Mouse (Mus musculus) midbrain, embryonic 16.5 days (tissue): ENCODE results near the gene Pcnp. TPM values are rescaled to one million over a fixed set of nuclear protein-coding genes. Genes with fewer than 3 reads are reported as not detected.
"Not testable (repeated sequence)": the region's sequence is repeated elsewhere in the genome, so short reads cannot be mapped to it uniquely, and the experiment has no call there.

Experiments
- ATAC-seq: fragments of 200-750 bp; cut with Nextera tagmentation; 2 replicates; pipeline ENCODE4 v1.8.0; 2017; ENCODE audit warnings: moderate TSS enrichment
- H3K27ac ChIP-seq: fragments of 300-500 bp; sonication (generic); 2 replicates; pipeline ENCODE4 v1.5.1; 2014; ENCODE audit warnings: mild to moderate bottlenecking, low read length, mixed read lengths
- H3K27me3 ChIP-seq: fragments of 300-500 bp; sonication (generic); 2 replicates; pipeline ENCODE4 v1.6.1; 2014; ENCODE audit warnings: low read depth, low read length, mixed read lengths; ENCODE audit not compliant: control insufficient read depth, insufficient read depth
- H3K36me3 ChIP-seq: fragments of 300-500 bp; sonication (generic); 2 replicates; pipeline ENCODE4 v1.6.1; 2014; ENCODE audit warnings: mild to moderate bottlenecking, low read length, moderate library complexity, mixed read lengths; ENCODE audit not compliant: control insufficient read depth, insufficient read depth
- H3K4me1 ChIP-seq: fragments of 300-500 bp; sonication (generic); 2 replicates; pipeline ENCODE4 v1.6.1; 2014; ENCODE audit warnings: mild to moderate bottlenecking, low read length, mixed read lengths; ENCODE audit not compliant: control insufficient read depth, insufficient read depth
- H3K4me2 ChIP-seq: fragments of 300-500 bp; sonication (generic); 2 replicates; pipeline ENCODE4 v1.6.1; 2014; ENCODE audit warnings: mild to moderate bottlenecking, low read length, mixed read lengths
- H3K4me3 ChIP-seq: fragments of 300-500 bp; sonication (generic); 2 replicates; pipeline ENCODE4 v1.5.1; 2014; ENCODE audit warnings: low read depth, mild to moderate bottlenecking, low read length, moderate library complexity, mixed read lengths
- H3K9ac ChIP-seq: fragments of 300-500 bp; sonication (generic); 2 replicates; pipeline ENCODE4 v1.6.1; 2014; ENCODE audit warnings: low read depth, low read length, mixed read lengths
- H3K9me3 ChIP-seq: fragments of 300-500 bp; sonication (generic); replicated peaks from 2 replicates; pipeline ENCODE4 v1.6.1; 2014; ENCODE audit warnings: mild to moderate bottlenecking, low read length, mixed read lengths; ENCODE audit not compliant: control insufficient read depth, poor library complexity, severe bottlenecking
- WGBS: fragments of 180-500 bp; shearing (Covaris S2); extraction: QIAGEN DNeasy Blood & Tissue Kit; methylation state at CpG from one replicate; pipeline ENCODE4 v1.1.7; 2014; 5-methylcytosine and 5-hydroxymethylcytosine counted together
- polyA plus RNA-seq: library from polyadenylated mRNA; unstranded; fragments of >200 nt; fragmentation: Nextera tagmentation; extraction: Ambion mirVana; gene quantifications from 2 replicates; pipeline ENCODE4 v1.2.1, GENCODE M21; 2015

The Pcnp gene
- polyA plus RNA-seq, 1 experiment from 2014 or later, result 216 TPM

GRCm38 (mm10) chr16:56048038-56048437 lies 18.5 kb upstream of the Pcnp start, which contains the start of gene Senp7:
TSS of gene Senp7 (plus strand) at chr16:56048338.
- not testable (repeated sequence) for H3K4me1 ChIP-seq, H3K4me3 ChIP-seq, H3K27ac ChIP-seq, ATAC-seq, H3K9ac ChIP-seq, H3K27me3 ChIP-seq, H3K36me3 ChIP-seq, H3K9me3 ChIP-seq, H3K4me2 ChIP-seq
- no CpG with 5 or more reads among the region's 4 CpGs for WGBS

DNA sequence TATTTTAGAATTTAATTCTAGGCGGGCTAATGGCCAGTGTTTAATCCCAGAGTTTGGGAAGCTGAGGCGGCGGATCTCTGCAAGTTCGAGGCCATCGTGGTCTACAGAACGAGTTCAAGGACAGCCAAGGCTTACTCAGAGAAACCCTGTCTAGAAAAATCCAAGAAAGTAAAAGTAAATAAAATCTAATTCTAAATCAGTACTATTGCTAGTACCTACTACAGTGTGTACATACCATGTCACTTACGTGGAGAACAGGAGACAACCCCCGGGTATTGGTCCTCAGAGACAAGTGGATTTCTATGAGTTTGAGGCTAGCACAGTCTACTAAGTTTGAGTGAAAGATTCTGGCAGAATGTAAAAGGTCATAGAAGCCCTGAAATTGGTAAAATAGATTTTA lies 8.6 kb upstream of the Pcnp start:
- H3K4me2 ChIP-seq, result peak overlapping the region; percentile 51
- peak overlapping the region; percentile 90 for H3K4me3 ChIP-seq
- H3K27ac ChIP-seq, result peak overlapping the region; percentile 93
- peak overlapping the region; percentile 83 for H3K9ac ChIP-seq
- ATAC-seq, result no peak; the same call in 1 of the 2 replicates
- no peaks in the 10 kb centered on the region for H3K27me3 ChIP-seq
- H3K9me3 ChIP-seq, result no peaks in the 10 kb centered on the region
- 33% methylated on average over 8 of the region's 8 CpGs for WGBS
- H3K4me1 ChIP-seq, result peaks cover 15% of the 10 kb centered on the region
- H3K36me3 ChIP-seq, result peaks cover 9% of the 10 kb centered on the region

- Histone ChIP-seq H3K4me1 (peaks cover 15% of the 10 kb centered on the region), H3K27me3 (no peaks in the 10 kb centered on the region), H3K4me2 (peak within 1 kb of the TSS; percentile 74), H3K27ac (peak within 1 kb of the TSS; percentile 93), H3K4me3 (peak within 1 kb of the TSS; percentile 90), H3K9me3 (no peaks in the 10 kb centered on the region), H3K9ac (peak within 1 kb of the TSS; percentile 83), H3K36me3 (peaks cover 9% of the 10 kb centered on the region)
- under 1% methylated on average over 63 of the region's 63 CpGs for WGBS
- peak; percentile 100 for ATAC-seq
Measured at GRCm38 (mm10) chr16:56037138-56038010, 7.8 kb upstream of the Pcnp start, which contains the start of gene Trmt10c. TSS of gene Trmt10c (minus strand) at chr16:56037819.

GRCm38 (mm10) chr16:56036501-56036900 lies 7.0 kb upstream of the Pcnp start:
- no peak for ATAC-seq
- H3K4me2 ChIP-seq, result peak overlapping the region; percentile 74
- 73% methylated on average over 6 of the region's 6 CpGs for WGBS
- H3K36me3 ChIP-seq, result peaks cover 9% of the 10 kb centered on the region
- H3K4me3 ChIP-seq, result peak overlapping the region; percentile 90
- no peaks in the 10 kb centered on the region for H3K27me3 ChIP-seq
- 0 out of 2 replicates have a peak overlapping the region, but pooled peaks have one; percentile 25 for H3K9ac ChIP-seq
- peaks cover 15% of the 10 kb centered on the region for H3K4me1 ChIP-seq
- H3K27ac ChIP-seq, result no peak overlapping the region
- no peaks in the 10 kb centered on the region for H3K9me3 ChIP-seq

DNA sequence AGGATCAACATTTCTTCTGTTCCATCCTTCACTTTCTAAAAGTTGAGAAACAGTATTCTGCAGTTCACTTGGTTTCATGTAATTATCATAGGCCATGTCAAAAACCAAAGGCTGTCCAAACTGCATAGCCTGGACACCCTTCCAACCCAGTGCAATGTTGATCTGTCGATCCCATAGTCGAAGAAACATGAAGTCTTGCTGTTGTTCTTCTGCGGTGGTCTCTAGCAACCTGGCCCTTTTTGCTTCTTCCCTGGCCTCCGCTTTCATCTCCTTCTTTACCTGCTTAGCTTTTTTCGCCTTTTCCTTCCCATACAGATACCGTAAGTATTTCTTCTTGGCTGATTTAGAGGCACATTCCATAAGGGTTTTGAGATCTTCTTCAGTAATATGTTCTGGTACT lies 5.0 kb upstream of the Pcnp start:
- WGBS, result 94% methylated on average over 6 of the region's 6 CpGs
- Histone ChIP-seq H3K4me1 (peaks cover 23% of the 10 kb centered on the region), H3K9ac (no peak overlapping the region), H3K27me3 (no peaks in the 10 kb centered on the region), H3K27ac (no peak overlapping the region), H3K36me3 (peaks cover 9% of the 10 kb centered on the region), H3K4me2 (no peak overlapping the region), H3K4me3 (no peak overlapping the region), H3K9me3 (no peaks in the 10 kb centered on the region)
- no peak for ATAC-seq

DNA sequence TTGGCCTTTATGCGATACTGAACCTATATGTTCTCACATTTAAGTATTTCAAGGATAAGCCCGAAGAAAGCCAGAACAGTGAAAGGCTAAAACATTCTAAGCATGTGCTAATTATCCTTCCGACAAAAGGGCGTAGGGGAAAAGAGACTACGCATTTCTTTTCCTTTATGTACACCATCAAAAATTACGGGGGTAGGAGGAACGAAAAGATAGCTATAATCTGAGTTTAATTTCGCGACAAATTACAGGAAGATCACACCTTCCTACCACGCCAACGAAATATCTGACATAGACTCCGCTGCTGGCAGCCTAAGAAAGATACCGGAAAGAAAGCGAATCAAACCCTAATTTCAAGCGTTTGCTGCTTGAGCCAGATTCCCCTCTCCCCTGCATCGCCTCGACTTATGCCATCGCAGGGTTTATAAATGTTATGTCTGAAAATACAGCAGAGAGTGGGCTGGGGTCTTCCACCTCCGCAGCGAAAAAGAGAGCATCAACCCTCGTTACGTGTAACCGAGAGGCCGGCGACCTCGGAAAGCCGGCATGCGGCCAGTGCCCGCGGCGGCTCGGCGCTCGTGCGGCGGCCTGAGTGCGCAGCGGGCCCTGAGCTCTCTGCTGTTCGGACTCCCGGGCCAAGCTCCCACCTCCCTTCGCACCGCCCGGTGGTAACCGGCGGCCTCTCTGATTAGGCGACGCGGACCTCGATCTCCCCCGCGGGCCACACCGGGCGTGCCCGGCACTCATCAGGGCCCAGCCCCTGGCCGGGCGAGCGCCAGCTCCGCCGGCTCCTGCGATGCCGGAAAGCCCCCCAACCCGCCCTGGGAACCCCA lies 602 bp downstream of the Pcnp start:
- Histone ChIP-seq H3K4me2 (peak overlapping the region; percentile 85), H3K4me1 (peaks cover 25% of the 10 kb centered on the region), H3K9ac (peak overlapping the region; percentile 96), H3K36me3 (0 out of 2 replicates have a peak, but pooled peaks cover 3% of the 10 kb centered on the region), H3K9me3 (no peaks in the 10 kb centered on the region), H3K4me3 (peak overlapping the region; percentile 76), H3K27ac (peak overlapping the region; percentile 95), H3K27me3 (no peaks in the 10 kb centered on the region)
- peak; percentile 90 for ATAC-seq
- WGBS, result under 1% methylated on average over 55 of the region's 62 CpGs

- ATAC-seq, result no peak
- Histone ChIP-seq H3K27me3 (no peaks in the 10 kb centered on the region), H3K9me3 (no peaks in the 10 kb centered on the region), H3K27ac (no peak overlapping the region; the same call in 1 of the 2 replicates), H3K4me3 (peak overlapping the region; percentile 76), H3K36me3 (no peaks in the 10 kb centered on the region), H3K9ac (peak overlapping the region; percentile 96), H3K4me1 (peaks cover 25% of the 10 kb centered on the region), H3K4me2 (peak overlapping the region; percentile 85)
- 46% methylated on average over 12 of the region's 12 CpGs for WGBS
Measured at GRCm38 (mm10) chr16:56027854-56028629, 1.5 kb downstream of the Pcnp start.

GRCm38 (mm10) chr16:56019660-56020059 lies 9.9 kb downstream of the Pcnp start:
- no peak overlapping the region for H3K4me3 ChIP-seq
- H3K9ac ChIP-seq, result no peak overlapping the region
- no peak for ATAC-seq
- H3K27me3 ChIP-seq, result no peaks in the 10 kb centered on the region
- H3K4me1 ChIP-seq, result peaks cover 2% of the 10 kb centered on the region; the same call in 1 of the 2 replicates
- 97% methylated on average over 7 of the region's 7 CpGs for WGBS
- no peak overlapping the region for H3K27ac ChIP-seq
- no peaks in the 10 kb centered on the region for H3K9me3 ChIP-seq
- H3K36me3 ChIP-seq, result peaks cover 20% of the 10 kb centered on the region
- H3K4me2 ChIP-seq, result no peak overlapping the region
